Mouse (Mus musculus): Measurements from ENCODE around the gene Dynlrb2.

Gene Dynlrb2

DNA sequence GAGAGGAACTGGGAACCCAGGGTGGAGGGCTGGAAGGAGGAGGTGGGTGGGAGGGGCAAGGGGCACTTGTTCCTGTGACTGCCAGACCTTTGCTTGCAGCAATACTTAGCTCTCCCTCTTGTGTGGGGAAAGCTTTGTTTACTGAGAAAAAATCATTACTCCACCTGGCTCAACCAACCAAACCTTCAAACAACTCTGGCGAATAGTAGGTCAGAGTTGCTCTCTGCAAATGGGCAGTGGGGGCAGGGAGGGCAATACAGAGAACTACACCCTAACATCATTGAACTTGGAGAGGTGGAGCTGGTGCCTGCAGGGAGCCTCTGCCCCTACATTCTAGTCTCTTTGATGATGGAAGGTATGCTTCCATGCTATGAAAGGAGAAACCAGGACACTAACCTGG, 35.4 kb downstream of the Dynlrb2 start:
- DNase-seq (ENCODE audit: low spot score), result no peak

DNA sequence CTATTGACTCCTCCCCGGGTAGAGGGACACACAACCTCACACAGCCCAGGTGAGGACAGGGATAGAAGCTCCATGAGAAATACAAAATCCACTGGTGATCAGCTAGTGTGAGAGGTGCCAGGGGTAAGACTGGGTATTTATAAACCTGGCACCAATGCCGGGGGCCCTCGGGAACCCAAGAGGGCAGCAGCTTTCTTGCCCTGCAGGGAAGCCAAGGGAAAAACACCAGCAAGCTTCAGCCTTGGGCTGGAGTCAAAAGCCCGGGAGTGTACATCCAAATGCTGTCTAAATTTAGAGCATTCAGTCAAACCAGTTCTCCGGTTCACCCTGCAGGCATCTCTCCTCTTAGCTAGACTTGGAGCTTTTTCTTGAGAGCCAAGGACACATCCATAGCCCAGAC, 38.1 kb downstream of the Dynlrb2 start:
- DNase-seq (ENCODE audit: low spot score), result no peak

DNA sequence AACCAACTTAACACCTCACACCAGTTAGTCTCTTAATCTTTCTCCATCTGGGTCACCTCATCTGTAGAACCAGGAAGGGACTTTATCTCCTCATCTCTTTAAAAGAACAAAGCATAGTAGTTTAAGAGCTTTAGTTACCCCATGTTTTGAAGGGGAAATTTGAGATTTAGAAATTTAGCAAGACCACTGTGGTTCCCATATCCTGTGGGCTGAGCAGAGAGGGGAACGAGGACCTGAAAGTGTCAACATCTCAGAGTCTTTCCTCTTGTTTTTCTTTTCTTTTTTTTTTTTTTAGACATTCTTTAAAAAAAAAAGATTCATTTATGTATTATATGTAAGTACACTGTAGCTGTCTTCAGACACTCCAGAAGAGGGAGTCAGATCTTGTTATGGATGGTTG, 38.6 kb downstream of the Dynlrb2 start:
- DNase-seq (ENCODE audit: low spot score), result no peak

DNA sequence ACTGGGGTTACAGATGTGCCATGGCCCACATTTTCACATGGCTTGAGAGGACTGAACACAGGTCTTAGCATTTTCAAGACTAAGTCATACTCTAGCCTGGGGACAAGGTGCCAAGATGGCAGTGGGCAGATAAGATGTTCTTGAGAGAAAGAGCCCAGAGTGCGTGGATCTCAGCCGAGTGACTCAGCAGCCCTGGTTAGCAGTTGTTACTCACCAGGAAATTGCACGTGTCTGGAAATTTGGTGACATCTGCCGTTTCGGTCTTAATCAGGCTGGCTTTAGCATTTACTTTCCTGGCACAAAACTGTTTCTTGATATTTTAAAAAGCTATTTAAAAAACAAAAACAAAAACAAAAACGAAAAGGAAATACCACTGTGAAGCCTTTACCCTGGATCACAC, 47.5 kb downstream of the Dynlrb2 start:
- no peak for DNase-seq (ENCODE audit: low spot score)

DNA sequence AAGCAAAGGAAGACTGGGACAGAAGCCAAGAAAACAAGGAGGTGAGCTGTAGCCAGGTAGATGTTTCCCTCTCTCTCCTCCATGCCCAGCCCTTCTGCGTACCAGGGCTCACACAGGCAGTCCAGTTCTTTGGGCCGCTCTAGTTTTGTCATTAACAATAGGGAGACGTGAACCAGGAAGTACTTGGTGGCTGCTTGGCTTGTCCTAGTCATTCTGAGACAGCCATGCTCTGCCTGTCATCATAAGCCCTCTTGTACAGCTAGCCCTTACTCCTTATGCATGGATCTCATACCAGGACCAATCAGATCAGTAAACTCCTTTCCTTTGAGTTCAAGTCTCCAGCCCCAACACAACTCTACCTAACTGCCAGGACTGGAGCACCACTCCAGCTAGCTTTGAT, 48.0 kb downstream of the Dynlrb2 start:
- DNase-seq (ENCODE audit: low spot score), result no peak
